Mouse (Mus musculus): ENCODE data around the gene Jak1. TPM values are rescaled to one million over a fixed set of nuclear protein-coding genes. Genes with fewer than 3 reads are reported as not detected.
"Not testable (repeated sequence)": the region's sequence is repeated elsewhere in the genome, so short reads cannot be mapped to it uniquely, and the experiment has no call there.

Gene Jak1
- polyA plus RNA-seq, 1 experiment = 127 TPM

GRCm38 (mm10) chr4:101280119-101280518 is 15.0 kb upstream of the Jak1 start:
- Histone ChIP-seq H3K4me3 (ENCODE audit: insufficient read depth, low read length) (no peak overlapping the region), H3K27ac (ENCODE audit: insufficient read depth, low read depth, low read length) (no peak overlapping the region), H3K4me1 (ENCODE audit: control insufficient read depth, insufficient read depth, low read length) (peaks cover 19% of the 10 kb centered on the region)
- TF ChIP-seq POLR2A (IDR thresholded peaks at IDR 0.05; ENCODE audit: borderline replicate concordance, low read depth, low read length) = no peak
- no peak for TF ChIP-seq CTCF (IDR thresholded peaks at IDR 0.05; ENCODE audit: low read depth, low read length)

- Histone ChIP-seq H3K27ac (ENCODE audit: insufficient read depth, low read depth, low read length) (no peak overlapping the region), H3K4me3 (ENCODE audit: insufficient read depth, low read length) (no peak overlapping the region)
- TF ChIP-seq POLR2A (IDR thresholded peaks at IDR 0.05; ENCODE audit: borderline replicate concordance, low read depth, low read length) = no peak
Observed at GRCm38 (mm10) chr4:101276456-101277070, 11.5 kb upstream of the Jak1 start.

GRCm38 (mm10) chr4:101275881-101276280 is 10.8 kb upstream of the Jak1 start:
- TF ChIP-seq POLR2A (IDR thresholded peaks at IDR 0.05; ENCODE audit: borderline replicate concordance, low read depth, low read length) = no peak
- no peak for TF ChIP-seq CTCF (IDR thresholded peaks at IDR 0.05; ENCODE audit: low read depth, low read length)
- no peak overlapping the region for H3K4me3 ChIP-seq (ENCODE audit: insufficient read depth, low read length)
- H3K27ac ChIP-seq (ENCODE audit: insufficient read depth, low read depth, low read length) = no peak overlapping the region
- H3K4me1 ChIP-seq (ENCODE audit: control insufficient read depth, insufficient read depth, low read length) = 0 out of 2 replicates have a peak, but pooled peaks cover 2% of the 10 kb centered on the region

More at GRCm38 (mm10) chr4:101276456-101277070, 11.5 kb upstream of the Jak1 start:
- H3K4me1 ChIP-seq (ENCODE audit: control insufficient read depth, insufficient read depth, low read length) = 0 out of 2 replicates have a peak, but pooled peaks cover 2% of the 10 kb centered on the region

DNA sequence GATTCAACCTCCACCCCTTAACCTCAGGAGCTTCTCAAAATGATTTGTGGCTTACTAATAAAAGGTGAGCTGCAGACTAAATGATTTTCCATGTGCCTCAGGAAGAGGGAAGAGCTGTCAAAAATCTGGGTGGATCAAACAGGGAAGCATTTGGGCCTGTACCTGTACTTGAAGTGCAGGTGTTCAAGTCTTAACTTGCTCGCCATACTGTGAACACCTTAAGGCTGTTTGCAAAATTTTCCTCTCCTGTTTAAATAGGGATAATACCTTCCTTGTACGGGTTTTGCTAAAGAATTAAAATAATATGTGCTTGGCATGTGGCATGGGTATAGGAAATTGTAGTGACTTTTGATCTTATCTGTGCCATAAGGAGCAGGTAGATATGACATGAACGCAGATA is 5.7 kb upstream of the Jak1 start:
- TF ChIP-seq POLR2A (IDR thresholded peaks at IDR 0.05; ENCODE audit: borderline replicate concordance, low read depth, low read length) (no peak), CTCF (IDR thresholded peaks at IDR 0.05; ENCODE audit: low read depth, low read length) (no peak)
- Histone ChIP-seq H3K4me3 (ENCODE audit: insufficient read depth, low read length) (no peak overlapping the region), H3K27ac (ENCODE audit: insufficient read depth, low read depth, low read length) (no peak overlapping the region), H3K4me1 (ENCODE audit: control insufficient read depth, insufficient read depth, low read length) (peaks cover 2% of the 10 kb centered on the region)

- not testable (repeated sequence) for H3K27ac ChIP-seq (ENCODE audit: insufficient read depth, low read depth, low read length)
Observed at GRCm38 (mm10) chr4:101268506-101268905, 3.4 kb upstream of the Jak1 start.

GRCm38 (mm10) chr4:101265523-101265922 is 441 bp upstream of the Jak1 start:
- Histone ChIP-seq H3K27ac (ENCODE audit: insufficient read depth, low read depth, low read length) (peak overlapping the region; percentile 44), H3K4me3 (ENCODE audit: insufficient read depth, low read length) (peak overlapping the region; percentile 98; the same call in 1 of the 2 replicates), H3K4me1 (ENCODE audit: control insufficient read depth, insufficient read depth, low read length) (peaks cover 27% of the 10 kb centered on the region)
- TF ChIP-seq POLR2A (IDR thresholded peaks at IDR 0.05; ENCODE audit: borderline replicate concordance, low read depth, low read length) = no peak
- no peak for TF ChIP-seq CTCF (IDR thresholded peaks at IDR 0.05; ENCODE audit: low read depth, low read length)

More at GRCm38 (mm10) chr4:101268506-101268905, 3.4 kb upstream of the Jak1 start:
- H3K4me3 ChIP-seq (ENCODE audit: insufficient read depth, low read length); H3K4me1 ChIP-seq (ENCODE audit: control insufficient read depth, insufficient read depth, low read length): not testable (repeated sequence)

- TF ChIP-seq CTCF (IDR thresholded peaks at IDR 0.05; ENCODE audit: low read depth, low read length) (no peak), POLR2A (IDR thresholded peaks at IDR 0.05; ENCODE audit: borderline replicate concordance, low read depth, low read length) (no peak)
- Histone ChIP-seq H3K4me3 (ENCODE audit: insufficient read depth, low read length) (peak overlapping the region; percentile 98), H3K4me1 (ENCODE audit: control insufficient read depth, insufficient read depth, low read length) (peaks cover 35% of the 10 kb centered on the region), H3K27ac (ENCODE audit: insufficient read depth, low read depth, low read length) (peak overlapping the region; percentile 77; the same call in 1 of the 2 replicates)
Observed at GRCm38 (mm10) chr4:101263968-101264740, 928 bp downstream of the Jak1 start.

DNA sequence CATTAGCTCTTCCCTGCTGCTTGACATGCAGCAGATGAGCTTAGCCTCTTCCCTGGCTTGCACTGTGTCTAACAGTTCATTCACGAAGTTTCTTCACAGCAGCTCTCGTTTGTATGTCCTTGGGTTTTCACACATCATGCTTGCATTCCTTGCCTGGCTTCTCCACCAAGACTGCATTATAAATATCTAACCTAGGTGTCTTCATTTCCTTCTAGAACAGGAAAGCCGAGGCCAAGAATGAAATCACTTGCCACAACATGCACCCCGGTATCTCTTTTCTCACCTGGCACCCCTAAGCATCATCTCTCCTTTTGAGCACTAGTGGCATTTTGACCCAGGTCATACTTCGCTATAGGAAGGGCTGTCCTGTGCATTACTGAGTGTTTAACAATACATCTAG is 3.5 kb downstream of the Jak1 start:
- Histone ChIP-seq H3K4me3 (ENCODE audit: insufficient read depth, low read length) (no peak overlapping the region), H3K4me1 (ENCODE audit: control insufficient read depth, insufficient read depth, low read length) (peaks cover 44% of the 10 kb centered on the region), H3K27ac (ENCODE audit: insufficient read depth, low read depth, low read length) (no peak overlapping the region)
- TF ChIP-seq CTCF (IDR thresholded peaks at IDR 0.05; ENCODE audit: low read depth, low read length) = no peak
- no peak for TF ChIP-seq POLR2A (IDR thresholded peaks at IDR 0.05; ENCODE audit: borderline replicate concordance, low read depth, low read length)

DNA sequence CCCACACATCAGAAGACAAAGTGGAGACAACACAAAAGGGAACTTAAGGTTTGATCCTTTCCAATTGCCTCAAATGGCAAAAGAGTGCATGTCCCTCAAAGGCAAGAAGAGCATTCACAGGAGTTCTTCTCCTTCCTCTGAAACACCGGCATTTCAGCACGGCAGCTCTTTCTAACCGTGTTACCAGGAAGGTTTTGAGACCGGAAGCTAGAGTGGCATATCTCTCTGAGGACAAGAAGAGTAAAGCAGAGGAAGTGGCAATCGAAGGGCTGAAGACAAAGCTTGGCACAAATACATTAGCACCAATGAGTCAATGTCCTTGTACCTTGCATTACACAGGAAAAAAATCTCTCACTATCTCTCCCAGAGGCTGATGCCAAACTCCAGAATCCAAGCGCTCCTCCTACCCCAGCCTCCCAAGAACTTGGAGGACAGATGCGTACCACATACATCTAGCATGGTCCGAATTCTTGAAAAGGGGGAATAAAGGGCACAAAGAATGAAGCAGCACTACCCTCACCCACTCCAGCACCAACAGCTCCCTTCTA is 4.3 kb downstream of the Jak1 start:
- Histone ChIP-seq H3K4me3 (ENCODE audit: insufficient read depth, low read length) (no peak overlapping the region), H3K27ac (ENCODE audit: insufficient read depth, low read depth, low read length) (no peak overlapping the region), H3K4me1 (ENCODE audit: control insufficient read depth, insufficient read depth, low read length) (peaks cover 48% of the 10 kb centered on the region)
- TF ChIP-seq POLR2A (IDR thresholded peaks at IDR 0.05; ENCODE audit: borderline replicate concordance, low read depth, low read length) (no peak), CTCF (IDR thresholded peaks at IDR 0.05; ENCODE audit: low read depth, low read length) (no peak)

All from bone marrow macrophage, adult 2 months (primary cell).